Mouse (Mus musculus) CH12.LX (cell line): ENCODE measurements around the gene Arsa. TPM values are rescaled to one million over a fixed set of nuclear protein-coding genes. Genes with fewer than 3 reads are reported as not detected.

Source experiments
- DNase-seq: peaks from one replicate; pipeline ENCODE4 v3.0.0-alpha.2; 2013; ENCODE audit errors: extremely low read depth
- H3K27ac ChIP-seq: 2 replicates; pipeline ENCODE4 v1.5.1; 2012; ENCODE audit warnings: low read depth, mild to moderate bottlenecking, control low read depth, moderate library complexity; ENCODE audit not compliant: insufficient read depth
- H3K27me3 ChIP-seq: replicated peaks from 2 replicates; pipeline ENCODE3; 2012; ENCODE audit warnings: inconsistent platforms
- H3K36me3 ChIP-seq, 2 experiments: replicated peaks in 1 of 2; 2 replicates each; pipeline versions ENCODE3 to v1.6.1; 2012; ENCODE audit warnings: inconsistent platforms in 1 of 2, low read length in 1 of 2, mild to moderate bottlenecking in 1 of 2, mixed read lengths in 1 of 2, moderate library complexity in 1 of 2; ENCODE audit not compliant: control insufficient read depth in 1 of 2, insufficient read depth in 1 of 2
- H3K4me1 ChIP-seq, 2 experiments: 2 replicates each; pipeline ENCODE4 v1.6.1; 2012; ENCODE audit warnings: inconsistent platforms in 1 of 2, moderate library complexity in 1 of 2; ENCODE audit not compliant: insufficient read depth in 2 of 2, control insufficient read depth in 1 of 2
- H3K4me2 ChIP-seq: 2 replicates; pipeline ENCODE4 v1.6.1; 2012; ENCODE audit warnings: low read depth, mild to moderate bottlenecking, control low read depth; ENCODE audit not compliant: poor library complexity, insufficient read depth, severe bottlenecking
- H3K4me3 ChIP-seq, 3 experiments: fragments of 150-350 bp in 1 of 3; sonication (generic) in 1 of 3; replicated peaks in 1 of 3; 2 replicates each; pipeline versions ENCODE3 to v1.5.1; 2011 to 2012; ENCODE audit warnings: low read depth in 2 of 3, low read length in 2 of 3, mild to moderate bottlenecking in 2 of 3, moderate library complexity in 2 of 3, control low read depth in 1 of 3, improper control_type of control experiment in 1 of 3, inconsistent platforms in 1 of 3, mixed read lengths in 1 of 3; ENCODE audit not compliant: poor library complexity in 1 of 3
- H3K79me2 ChIP-seq: replicated peaks from 2 replicates; pipeline ENCODE4 v1.6.1; 2012; ENCODE audit warnings: mild to moderate bottlenecking, moderate library complexity; ENCODE audit not compliant: control insufficient read depth, poor library complexity, insufficient read depth, severe bottlenecking; ENCODE audit errors: extremely low read depth
- H3K9ac ChIP-seq: 2 replicates; pipeline ENCODE4 v1.6.1; 2012; ENCODE audit warnings: low read depth, mild to moderate bottlenecking, control low read depth, moderate library complexity; ENCODE audit not compliant: insufficient read depth
- H3K9me3 ChIP-seq: replicated peaks from 2 replicates; pipeline ENCODE3; 2012; ENCODE audit warnings: low read length, inconsistent platforms, mixed read lengths
- BHLHE40 ChIP-seq: IDR thresholded peaks from 2 replicates; pipeline ENCODE4 v1.6.1; 2011; ENCODE audit warnings: mild to moderate bottlenecking, low read depth, low read length, improper control_type of control experiment
- CHD1 ChIP-seq: IDR thresholded peaks from 2 replicates; pipeline ENCODE4 v1.6.1; 2012; ENCODE audit warnings: low read depth, low read length, improper control_type of control experiment, inconsistent platforms
- CHD2 ChIP-seq: IDR thresholded peaks from 2 replicates; pipeline ENCODE4 v1.6.1; 2011; ENCODE audit warnings: low read length, improper control_type of control experiment
- E2F4 ChIP-seq: IDR thresholded peaks from 2 replicates; pipeline ENCODE4 v1.6.1; 2011; ENCODE audit warnings: low read depth, low read length, improper control_type of control experiment; ENCODE audit not compliant: insufficient replicate concordance
- EP300 ChIP-seq: IDR thresholded peaks from 2 replicates; pipeline ENCODE4 v1.6.1; 2011; ENCODE audit warnings: low read length, improper control_type of control experiment
- ETS1 ChIP-seq: conservative IDR thresholded peaks from 2 replicates; pipeline ENCODE4 v1.6.1; 2012; ENCODE audit warnings: low read depth, mild to moderate bottlenecking, inconsistent platforms, low read length, improper control_type of control experiment, moderate library complexity
- HCFC1 ChIP-seq: IDR thresholded peaks from 2 replicates; pipeline ENCODE4 v1.6.1; 2012; ENCODE audit warnings: low read depth, mild to moderate bottlenecking, inconsistent platforms, low read length, improper control_type of control experiment
- IRF4 ChIP-seq: IDR thresholded peaks from 2 replicates; pipeline ENCODE4 v1.6.1; 2014; ENCODE audit warnings: low read depth, mild to moderate bottlenecking, inconsistent platforms, low read length, improper control_type of control experiment
- KAT2A ChIP-seq: IDR thresholded peaks from 2 replicates; pipeline ENCODE4 v1.6.1; 2012; ENCODE audit warnings: low read length, improper control_type of control experiment, inconsistent platforms; ENCODE audit not compliant: insufficient replicate concordance
- MAX ChIP-seq: IDR thresholded peaks from 2 replicates; pipeline ENCODE4 v1.6.1; 2011; ENCODE audit warnings: low read length, improper control_type of control experiment
- MAZ ChIP-seq: IDR thresholded peaks from 2 replicates; pipeline ENCODE4 v1.6.1; 2012; ENCODE audit warnings: low read depth, mild to moderate bottlenecking, inconsistent platforms, low read length, improper control_type of control experiment, moderate library complexity
- MXI1 ChIP-seq: IDR thresholded peaks from 2 replicates; pipeline ENCODE4 v1.6.1; 2011; ENCODE audit warnings: mild to moderate bottlenecking, low read depth, low read length, improper control_type of control experiment
- NELFE ChIP-seq: IDR thresholded peaks from 2 replicates; pipeline ENCODE4 v1.6.1; 2011; ENCODE audit warnings: low read depth, low read length, improper control_type of control experiment
- POLR2AphosphoS2 ChIP-seq: IDR thresholded peaks from 2 replicates; pipeline ENCODE4 v1.6.1; 2011; ENCODE audit warnings: low read depth, low read length, improper control_type of control experiment
- RAD21 ChIP-seq: IDR thresholded peaks from 2 replicates; pipeline ENCODE4 v1.6.1; 2011; ENCODE audit warnings: low read depth, mild to moderate bottlenecking, low read length, improper control_type of control experiment, moderate library complexity
- RCOR1 ChIP-seq: conservative IDR thresholded peaks from 2 replicates; pipeline ENCODE4 v1.6.1; 2012; ENCODE audit warnings: low read depth, mild to moderate bottlenecking, inconsistent platforms, low read length, improper control_type of control experiment
- SIN3A ChIP-seq: IDR thresholded peaks from 2 replicates; pipeline ENCODE4 v1.6.1; 2012; ENCODE audit warnings: low read length, improper control_type of control experiment, inconsistent platforms
- SMC3 ChIP-seq: IDR thresholded peaks from 2 replicates; pipeline ENCODE4 v1.6.1; 2011; ENCODE audit warnings: low read depth, low read length, improper control_type of control experiment
- TCF12 ChIP-seq: IDR thresholded peaks from 2 replicates; pipeline ENCODE4 v1.6.1; 2014; ENCODE audit warnings: low read depth, mild to moderate bottlenecking, inconsistent platforms, low read length, improper control_type of control experiment
- USF1 ChIP-seq: IDR thresholded peaks from 2 replicates; pipeline ENCODE4 v1.6.1; 2014; ENCODE audit warnings: low read depth, mild to moderate bottlenecking, inconsistent platforms, low read length, improper control_type of control experiment
- ZC3H11A ChIP-seq: IDR thresholded peaks from 2 replicates; pipeline ENCODE4 v1.6.1; 2012; ENCODE audit warnings: low read depth, mild to moderate bottlenecking, inconsistent platforms, low read length, improper control_type of control experiment
- ZNF384 ChIP-seq: IDR thresholded peaks from 2 replicates; pipeline ENCODE4 v1.6.1; 2012; ENCODE audit warnings: low read depth, low read length, improper control_type of control experiment, inconsistent platforms
- dilution Hi-C: fragments of 300-500 bp; cut with MboI; formaldehyde crosslinking; loops from 2 replicates; pipeline ENCODE4 v1.14.3; 2020; ENCODE audit warnings: low sequenced_read_pairs; ENCODE audit not compliant: extremely low pct_unique_long_range_greater_than_20kb, extremely low pct_ligation_motif_present
- in situ Hi-C: fragments of 300-500 bp; cut with MboI; formaldehyde crosslinking; loops from 3 replicates; pipeline ENCODE4 v1.14.3; 2019; ENCODE audit warnings: low sequenced_read_pairs, low pct_ligation_motif_present, low pct_unique_long_range_greater_than_20kb, mixed read lengths
- polyA plus RNA-seq: library from polyadenylated mRNA; unstranded; fragments of >175 nt; gene quantifications from 2 replicates; pipeline ENCODE4 v1.2.1, GENCODE M21; 2012; ENCODE audit warnings: low read depth; ENCODE audit not compliant: insufficient read length
- total RNA-seq, 2 experiments: library from RNA; depleted of rRNA; stranded (reverse); fragments of 300-350 nt in 1 of 2; fragments of >200 nt in 1 of 2; gene quantifications; 2 replicates each; pipeline ENCODE4 v1.2.3; 2012 to 2014

Arsa gene
- total and polyA plus RNA-seq, 3 experiments, result 9.3 to 10.3 (median 9.9) TPM

DNA sequence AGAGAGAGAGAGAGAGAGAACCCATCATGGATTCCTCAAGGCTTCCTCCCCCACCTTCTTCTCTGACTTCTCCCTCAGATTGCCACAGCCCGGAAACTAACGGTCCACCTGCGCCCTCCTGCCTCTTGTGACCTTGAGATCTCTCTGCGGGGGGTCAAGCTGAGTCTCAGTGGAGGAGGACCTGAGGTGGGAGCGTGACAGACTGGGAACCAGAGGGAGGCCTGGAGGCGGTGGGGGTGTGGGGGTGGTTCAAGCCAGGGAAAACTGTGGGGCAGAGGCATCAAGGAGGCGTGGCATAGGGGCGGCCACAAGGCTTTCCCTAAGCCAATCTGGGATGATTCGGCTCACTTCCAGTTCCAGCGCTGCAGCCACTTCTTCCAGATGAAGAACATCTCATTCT is 16.9 kb downstream of the Arsa start:
- Histone ChIP-seq H3K9me3 (no peaks in the 10 kb centered on the region), H3K9ac (no peak overlapping the region), H3K4me3 (no peak overlapping the region), H3K27ac (no peak overlapping the region), H3K4me1 (peaks cover 3 to 5% of the 10 kb centered on the region in 2 experiments), H3K27me3 (peaks cover 75% of the 10 kb centered on the region), H3K4me2 (no peak overlapping the region), H3K79me2 (no peaks in the 10 kb centered on the region), H3K36me3 (no peaks in the 10 kb centered on the region)
- TF ChIP-seq MAX, result no peak
- no peak for TF ChIP-seq IRF4
- TF ChIP-seq ZC3H11A, result no peak
- no peak for TF ChIP-seq SIN3A
- no peak for TF ChIP-seq MXI1
- TF ChIP-seq SMC3, result no peak
- no peak for TF ChIP-seq CHD1
- no peak for TF ChIP-seq KAT2A
- TF ChIP-seq ETS1, result no peak
- TF ChIP-seq POLR2AphosphoS2, result no peak
- TF ChIP-seq BHLHE40, result no peak
- TF ChIP-seq ZNF384, result no peak
- no peak for TF ChIP-seq MAZ
- no peak for TF ChIP-seq RCOR1
- TF ChIP-seq TCF12, result no peak
- no peak for TF ChIP-seq RAD21
- no peak for TF ChIP-seq CHD2
- no peak for TF ChIP-seq HCFC1
- in situ Hi-C loops (no loop called here), dilution Hi-C loops (no loop called here)
- no peak for DNase-seq

DNA sequence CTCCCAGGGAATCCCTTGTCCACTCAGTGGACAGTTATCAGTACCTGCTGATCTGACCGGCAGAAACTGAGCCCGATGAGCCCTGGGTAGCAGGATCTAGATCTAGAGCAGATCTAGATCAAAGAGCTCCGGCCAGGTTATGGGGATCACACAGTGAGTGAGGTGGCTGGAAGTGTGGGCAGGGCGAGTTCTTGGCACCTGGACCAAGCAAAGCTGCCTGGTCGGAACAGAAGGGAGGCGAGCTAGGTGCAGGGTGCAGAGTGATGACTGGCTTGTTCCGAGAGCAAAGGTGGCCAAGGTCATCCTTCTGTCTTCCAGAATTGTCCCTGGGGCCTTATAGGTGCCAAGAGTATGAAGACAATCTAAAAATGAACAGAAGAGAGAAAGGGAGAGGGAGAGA is 17.4 kb downstream of the Arsa start:
- Histone ChIP-seq H3K27me3 (peaks cover 76% of the 10 kb centered on the region), H3K4me2 (no peak overlapping the region), H3K79me2 (no peaks in the 10 kb centered on the region), H3K36me3 (no peaks in the 10 kb centered on the region), H3K4me1 (peaks cover 3 to 5% of the 10 kb centered on the region in 2 experiments), H3K9me3 (no peaks in the 10 kb centered on the region), H3K27ac (no peak overlapping the region), H3K9ac (no peak overlapping the region), H3K4me3 (no peak overlapping the region)
- TF ChIP-seq E2F4 (no peak), NELFE (no peak), CHD1 (no peak), USF1 (no peak), EP300 (no peak), TCF12 (no peak), BHLHE40 (no peak)
- in situ Hi-C loops (no loop called here), dilution Hi-C loops (no loop called here)
- no peak for DNase-seq
